11 mouse cellular contexts compared by ENCODE assay signal in the genomic region with DNA sequence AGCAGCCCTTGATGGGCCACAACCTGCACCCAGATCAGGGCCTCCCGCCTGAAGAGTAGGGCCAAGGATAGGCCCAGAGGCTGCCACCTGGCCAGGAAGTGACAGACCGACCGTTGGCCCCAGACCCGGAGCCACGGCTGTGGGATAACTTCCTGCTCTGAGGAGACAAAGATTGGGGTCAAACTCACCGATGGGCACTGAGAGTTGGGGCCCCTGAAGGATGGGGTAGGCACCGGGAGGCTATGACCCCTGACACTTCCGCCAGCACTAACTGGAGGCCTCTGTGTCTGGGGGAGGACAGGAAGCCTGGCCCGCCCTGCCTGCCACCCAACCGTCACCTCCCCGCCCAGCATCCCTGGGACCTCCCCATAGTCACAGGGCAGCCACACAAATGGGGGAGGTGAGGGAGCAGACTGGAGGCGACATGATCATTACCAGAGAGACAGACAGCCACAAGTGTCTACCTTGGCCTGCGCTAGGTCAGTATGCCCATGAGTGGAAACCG. TPM values are rescaled to one million over a fixed set of nuclear protein-coding genes. Genes with fewer than 3 reads are reported as not detected.
A peak's percentile ranks its signal among the peaks of the same experiment; 100 is the strongest.
DNase-seq lines count a peak whose midpoint lies in the region; ATAC-seq lines count a peak whose summit lies in the region.
"Had no signal": no experiment of that assay in that cellular context is flagged by ENCODE, and none has a peak within 500 bp of the region (broad histone marks: within the 10 kb centered on the region; RNA-seq: fewer than 3 reads in every experiment).

No protein-coding gene starts in this region.

- peak; percentile 82 for ATAC-seq in liver, embryonic 15.5 days (ENCODE audit: insufficient read depth)
- ATAC-seq: forebrain, embryonic 14.5 days had no signal

- 15% methylated on average over 14 of the region's 14 CpGs for WGBS in liver, embryonic 15.5 days (ENCODE audit: insufficient replicate concordance)
- 68% methylated on average over 14 of the region's 14 CpGs for WGBS in midbrain, embryonic 10.5 days
- WGBS in heart, embryonic 10.5 days = 55% methylated on average over 14 of the region's 14 CpGs

- DNase-seq in B cell, adult 2 months = peak; percentile 86 to 89
- peak; percentile 86 for DNase-seq in T-cell, adult 2 months (ENCODE audit: low spot score)
- DNase-seq in spleen, postnatal 10 days (ENCODE audit: low spot score in 2 of 2) = peak; percentile 79 to 88
- DNase-seq in midbrain, embryonic 10.5 days (ENCODE audit: low spot score) = no peak
- DNase-seq in heart, embryonic 10.5 days (ENCODE audit: low spot score) = no peak
- DNase-seq in adrenal gland, adult 2 months = no peak
- DNase-seq: cerebellum, adult 8-10 months; heart, postnatal 10 days had no signal

- H3K27me3 ChIP-seq in liver, embryonic 15.5 days = peaks cover 19% of the 10 kb centered on the region
- peaks cover 46% of the 10 kb centered on the region for H3K27me3 ChIP-seq in midbrain, embryonic 10.5 days (ENCODE audit: low read depth, poor library complexity, severe bottlenecking)
- H3K27me3 ChIP-seq in heart, embryonic 10.5 days (ENCODE audit: insufficient read depth, poor library complexity, severe bottlenecking) = peaks cover 98% of the 10 kb centered on the region

- peak overlapping the region; percentile 97 for H3K4me2 ChIP-seq in liver, embryonic 15.5 days

- peak overlapping the region; percentile 67 for H3K9ac ChIP-seq in liver, embryonic 15.5 days

- peak overlapping the region; percentile 61 for H3K4me3 ChIP-seq in liver, embryonic 15.5 days (replicated peaks)
- no peak overlapping the region for H3K4me3 ChIP-seq in midbrain, embryonic 10.5 days
- H3K4me3 ChIP-seq in heart, embryonic 10.5 days = no peak overlapping the region

- no peaks in the 10 kb centered on the region for H3K9me3 ChIP-seq in liver, embryonic 15.5 days (replicated peaks)
- no peaks in the 10 kb centered on the region for H3K9me3 ChIP-seq in midbrain, embryonic 10.5 days (replicated peaks)
- H3K9me3 ChIP-seq in heart, embryonic 10.5 days = no peaks in the 10 kb centered on the region

- peaks cover 2% of the 10 kb centered on the region; the same call in 1 of the 2 replicates for H3K36me3 ChIP-seq in liver, embryonic 15.5 days (replicated peaks)
- peaks cover 3% of the 10 kb centered on the region; the same call in 1 of the 2 replicates for H3K36me3 ChIP-seq in midbrain, embryonic 10.5 days
- H3K36me3 ChIP-seq in heart, embryonic 10.5 days = no peaks in the 10 kb centered on the region

- H3K4me1 ChIP-seq in liver, embryonic 15.5 days (replicated peaks) = peaks cover 76% of the 10 kb centered on the region
- peaks cover 68% of the 10 kb centered on the region for H3K4me1 ChIP-seq in midbrain, embryonic 10.5 days
- peaks cover 7% of the 10 kb centered on the region; the same call in 1 of the 2 replicates for H3K4me1 ChIP-seq in heart, embryonic 10.5 days

- H3K27ac ChIP-seq in liver, embryonic 15.5 days (replicated peaks) = peak overlapping the region; percentile 77
- no peak overlapping the region for H3K27ac ChIP-seq in midbrain, embryonic 10.5 days (replicated peaks)
- no peak overlapping the region for H3K27ac ChIP-seq in heart, embryonic 10.5 days

RNA-seq across cellular contexts. Expression of a gene that starts 2.4 kb away (rescaled TPM):
- polyA plus RNA-seq in liver, embryonic 15.5 days (2015; fragmentation: Nextera tagmentation; extraction: Ambion mirVana) = 23.0 and 25.0 TPM in 2 replicates
- polyA plus RNA-seq in midbrain, embryonic 10.5 days (2016; fragmentation: Nextera tagmentation; extraction: Ambion mirVana) = 17.7 and 25.4 TPM in 2 replicates
- polyA plus RNA-seq in heart, embryonic 10.5 days (2016; fragmentation: Nextera tagmentation; extraction: Ambion mirVana) = 2.0 and 3.1 TPM in 2 replicates
- total RNA-seq in adrenal gland, adult 2 months (2021) = 1 to 10 TPM; 1.8 to 2.7 TPM
- polyA plus RNA-seq in adrenal gland, adult 2 months (2012; rRNA removed) = 8.2 and 10.6 TPM in 2 replicates

RNA-seq across cellular contexts. Expression of a gene that starts 21.5 kb away (rescaled TPM):
- 4.1 and 5.2 TPM in 2 replicates for polyA plus RNA-seq in liver, embryonic 15.5 days (2015; fragmentation: Nextera tagmentation; extraction: Ambion mirVana)
- 0.67 and 0.89 TPM in 2 replicates for polyA plus RNA-seq in midbrain, embryonic 10.5 days (2016; fragmentation: Nextera tagmentation; extraction: Ambion mirVana)
- polyA plus RNA-seq in heart, embryonic 10.5 days (2016; fragmentation: Nextera tagmentation; extraction: Ambion mirVana) = 1.6 and 2.9 TPM in 2 replicates
- total RNA-seq in adrenal gland, adult 2 months (2021) = 1 to 10 TPM; 4.4 to 5.7 TPM
- polyA plus RNA-seq in adrenal gland, adult 2 months (2012; rRNA removed) = 14.4 and 17.5 TPM in 2 replicates

RNA-seq across cellular contexts. Expression of a gene that starts 34.1 kb away (rescaled TPM):
- 2.2 and 3.0 TPM in 2 replicates for polyA plus RNA-seq in liver, embryonic 15.5 days (2015; fragmentation: Nextera tagmentation; extraction: Ambion mirVana)
- 0.30 and 0.37 TPM in 2 replicates for polyA plus RNA-seq in midbrain, embryonic 10.5 days (2016; fragmentation: Nextera tagmentation; extraction: Ambion mirVana)
- 0.99 and 1.5 TPM in 2 replicates for polyA plus RNA-seq in heart, embryonic 10.5 days (2016; fragmentation: Nextera tagmentation; extraction: Ambion mirVana)
- 1 to 10 TPM; 7.1 to 7.5 TPM for total RNA-seq in adrenal gland, adult 2 months (2021)
- 39.2 and 39.3 TPM in 2 replicates for polyA plus RNA-seq in adrenal gland, adult 2 months (2012; rRNA removed)
- total RNA-seq: midbrain, postnatal 0 days had no signal
- polyA plus RNA-seq: forebrain, embryonic 14.5 days had no signal

RNA-seq across cellular contexts. Expression of a gene that starts 47.0 kb away (rescaled TPM):
- 6.4 and 6.9 TPM in 2 replicates for polyA plus RNA-seq in liver, embryonic 15.5 days (2015; fragmentation: Nextera tagmentation; extraction: Ambion mirVana)
- 2.8 and 3.7 TPM in 2 replicates for polyA plus RNA-seq in midbrain, embryonic 10.5 days (2016; fragmentation: Nextera tagmentation; extraction: Ambion mirVana)
- polyA plus RNA-seq in heart, embryonic 10.5 days (2016; fragmentation: Nextera tagmentation; extraction: Ambion mirVana) = 6.7 and 9.7 TPM in 2 replicates
- 10 to 100 TPM in 1 of 2 experiments, 1 to 10 TPM in 1; 9.4 to 19.0 TPM for total RNA-seq in adrenal gland, adult 2 months (2021)
- 32.3 and 44.2 TPM in 2 replicates for polyA plus RNA-seq in adrenal gland, adult 2 months (2012; rRNA removed)

RNA-seq across cellular contexts. Expression of a gene that starts 51.5 kb away (rescaled TPM):
- polyA plus RNA-seq in liver, embryonic 15.5 days (2015; fragmentation: Nextera tagmentation; extraction: Ambion mirVana) = 0.16 and 0.20 TPM in 2 replicates
- 4.6 and 8.1 TPM in 2 replicates for polyA plus RNA-seq in midbrain, embryonic 10.5 days (2016; fragmentation: Nextera tagmentation; extraction: Ambion mirVana)
- 0.31 and 0.48 TPM in 2 replicates for polyA plus RNA-seq in heart, embryonic 10.5 days (2016; fragmentation: Nextera tagmentation; extraction: Ambion mirVana)
- 10 to 100 TPM in 1 of 2 experiments, 1 to 10 TPM in 1; 6.0 to 10.5 TPM for total RNA-seq in adrenal gland, adult 2 months (2021)
- polyA plus RNA-seq in adrenal gland, adult 2 months (2012; rRNA removed) = 4.4 and 6.3 TPM in 2 replicates

Comparison
In these comparisons a context has a peak if more than half of its experiments do, and no peak if none do; other contexts are left out.
1. DNase-seq: peak in B cell, adult 2 months (2 of 2), T-cell, adult 2 months (single experiment) and spleen, postnatal 10 days (2 of 2); none in midbrain, embryonic 10.5 days (single experiment), heart, embryonic 10.5 days (single experiment) and adrenal gland, adult 2 months (single experiment).
2. RNA of a gene that starts 34.1 kb away (polyA plus RNA-seq): 39.2 to 39.3 TPM in adrenal gland, adult 2 months; 2.2 to 3.0 TPM in liver, embryonic 15.5 days, 0.99 to 1.5 TPM in heart, embryonic 10.5 days and 0.30 to 0.37 TPM in midbrain, embryonic 10.5 days; every median in the first group is over 10 times any median in the second.